Mouse (Mus musculus): ENCODE measurements around the gene Mymk.

Mymk gene

GRCm38 (mm10) chr2:27071978-27072377 is at the start of gene Mymk:
Mymk (minus strand) TSS chr2:27072179.
- DNase-seq (ENCODE audit: low spot score in 2 of 2): no peak

- DNase-seq (ENCODE audit: low spot score in 2 of 2): no peak
These were observed 48.3 kb upstream of the Mymk start for GRCm38 (mm10) chr2:27120241-27120641.

- no peak for DNase-seq (ENCODE audit: low spot score in 2 of 2)
These were observed 47.8 kb upstream of the Mymk start for GRCm38 (mm10) chr2:27119766-27120165.

GRCm38 (mm10) chr2:27118452-27118851 is 46.5 kb upstream of the Mymk start:
- DNase-seq (ENCODE audit: low spot score in 2 of 2): no peak

- DNase-seq (ENCODE audit: low spot score in 2 of 2): no peak
These were observed 42.2 kb upstream of the Mymk start for GRCm38 (mm10) chr2:27114169-27114568.

GRCm38 (mm10) chr2:27112585-27112984 is 40.6 kb upstream of the Mymk start:
- DNase-seq (ENCODE audit: low spot score in 2 of 2): no peak

GRCm38 (mm10) chr2:27109052-27109451 is 37.1 kb upstream of the Mymk start:
- no peak for DNase-seq (ENCODE audit: low spot score in 2 of 2)

GRCm38 (mm10) chr2:27108144-27108543 is 36.2 kb upstream of the Mymk start:
- no peak for DNase-seq (ENCODE audit: low spot score in 2 of 2)

- DNase-seq (ENCODE audit: low spot score in 2 of 2): no peak
These were observed 34.8 kb upstream of the Mymk start for GRCm38 (mm10) chr2:27106816-27107215.

- DNase-seq (ENCODE audit: low spot score in 2 of 2): no peak
These were observed 31.6 kb upstream of the Mymk start for GRCm38 (mm10) chr2:27103554-27103953.

GRCm38 (mm10) chr2:27097776-27098175 is 25.8 kb upstream of the Mymk start:
- no peak for DNase-seq (ENCODE audit: low spot score in 2 of 2)

- no peak for DNase-seq (ENCODE audit: low spot score in 2 of 2)
These were observed 25.3 kb upstream of the Mymk start for GRCm38 (mm10) chr2:27097241-27097656.

GRCm38 (mm10) chr2:27096341-27096981 is 24.5 kb upstream of the Mymk start:
- no peak for DNase-seq (ENCODE audit: low spot score in 2 of 2)

GRCm38 (mm10) chr2:27095178-27095577 is 23.2 kb upstream of the Mymk start:
- no peak for DNase-seq (ENCODE audit: low spot score in 2 of 2)

- DNase-seq (ENCODE audit: low spot score in 2 of 2): no peak
These were observed 17.3 kb upstream of the Mymk start for GRCm38 (mm10) chr2:27089238-27089637.

- DNase-seq (ENCODE audit: low spot score in 2 of 2): no peak
These were observed 16.7 kb upstream of the Mymk start for GRCm38 (mm10) chr2:27088700-27089099.

GRCm38 (mm10) chr2:27088071-27088644 is 16.2 kb upstream of the Mymk start:
- DNase-seq (ENCODE audit: low spot score in 2 of 2): no peak

- no peak for DNase-seq (ENCODE audit: low spot score in 2 of 2)
These were observed 15.6 kb upstream of the Mymk start for GRCm38 (mm10) chr2:27087581-27087980.

- no peak for DNase-seq (ENCODE audit: low spot score in 2 of 2)
These were observed 14.6 kb upstream of the Mymk start for GRCm38 (mm10) chr2:27086483-27087010.

GRCm38 (mm10) chr2:27085801-27086200 is 13.8 kb upstream of the Mymk start:
- no peak for DNase-seq (ENCODE audit: low spot score in 2 of 2)

- no peak for DNase-seq (ENCODE audit: low spot score in 2 of 2)
These were observed 13.0 kb upstream of the Mymk start for GRCm38 (mm10) chr2:27084963-27085362.

GRCm38 (mm10) chr2:27083761-27084475 is 11.9 kb upstream of the Mymk start:
- DNase-seq (ENCODE audit: low spot score in 2 of 2): no peak

- DNase-seq (ENCODE audit: low spot score in 2 of 2): no peak
These were observed 7.7 kb upstream of the Mymk start for GRCm38 (mm10) chr2:27079649-27080048.
